Mouse (Mus musculus) B cell, adult 62 days (primary cell): ENCODE results near the gene Olfr247. TPM values are rescaled to one million over a fixed set of nuclear protein-coding genes. Genes with fewer than 3 reads are reported as not detected.

Experiments
- total RNA-seq: library from RNA; stranded (reverse); gene quantifications from 4 replicates; pipeline ENCODE4 v1.2.4, GENCODE M21; 2023

Gene Olfr247
- total RNA-seq = not detected in 4 replicates

DNA sequence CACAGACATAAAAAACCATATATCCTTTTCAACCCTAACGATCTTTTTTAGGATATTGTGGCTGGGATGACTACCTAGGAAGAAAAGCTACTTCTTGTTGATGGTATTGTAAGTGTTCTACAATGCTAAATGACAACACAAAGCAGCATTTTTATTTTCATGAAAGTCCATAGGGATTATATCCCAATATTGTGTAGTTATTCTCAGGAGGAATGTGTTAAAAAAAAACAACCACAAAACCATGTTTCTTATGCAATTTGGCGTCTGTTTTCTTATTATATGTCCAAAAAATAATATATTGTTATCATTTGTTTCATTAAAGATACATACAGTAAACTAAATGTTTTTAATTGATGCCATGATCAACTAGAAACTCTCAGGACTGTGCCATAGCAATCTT lies at the start of gene Olfr247:
Gene Olfr247, minus strand, starts transcription at position 101 of the 400 bp plus-strand sequence.

DNA sequence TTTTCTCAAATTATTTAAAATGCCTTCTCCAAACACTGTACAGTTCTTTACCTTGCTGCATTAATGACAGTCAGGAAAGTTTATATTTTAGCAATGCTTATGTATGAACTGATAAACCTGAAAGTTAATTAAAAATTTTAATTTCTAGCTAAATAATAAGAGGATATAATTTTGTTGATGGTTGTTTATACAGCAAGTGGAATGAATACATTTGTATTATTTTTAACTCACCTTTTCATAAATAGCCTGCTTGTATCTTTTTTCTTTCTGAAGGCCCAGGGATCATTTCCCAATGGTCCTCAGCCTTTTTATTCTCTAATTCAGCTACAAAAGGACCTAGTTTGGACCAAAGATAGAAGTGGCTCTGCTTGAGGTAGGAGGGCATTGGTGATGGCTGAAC lies 36.4 kb upstream of the Olfr247 start, which contains the start of gene Olfr820:
Gene Olfr820, plus strand, starts transcription at position 301 of the 400 bp plus-strand sequence.

DNA sequence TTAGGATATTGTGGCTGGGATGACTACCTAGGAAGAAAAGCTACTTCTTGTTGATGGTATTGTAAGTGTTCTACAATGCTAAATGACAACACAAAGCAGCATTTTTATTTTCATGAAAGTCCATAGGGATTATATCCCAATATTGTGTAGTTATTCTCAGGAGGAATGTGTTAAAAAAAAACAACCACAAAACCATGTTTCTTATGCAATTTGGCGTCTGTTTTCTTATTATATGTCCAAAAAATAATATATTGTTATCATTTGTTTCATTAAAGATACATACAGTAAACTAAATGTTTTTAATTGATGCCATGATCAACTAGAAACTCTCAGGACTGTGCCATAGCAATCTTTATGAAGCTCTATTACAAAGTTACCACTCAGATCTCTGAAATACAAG lies 9.0 kb upstream of the Olfr247 start, which contains the start of gene Gm10310:
Gene Gm10310, minus strand, starts transcription at position 101 of the 400 bp plus-strand sequence.

DNA sequence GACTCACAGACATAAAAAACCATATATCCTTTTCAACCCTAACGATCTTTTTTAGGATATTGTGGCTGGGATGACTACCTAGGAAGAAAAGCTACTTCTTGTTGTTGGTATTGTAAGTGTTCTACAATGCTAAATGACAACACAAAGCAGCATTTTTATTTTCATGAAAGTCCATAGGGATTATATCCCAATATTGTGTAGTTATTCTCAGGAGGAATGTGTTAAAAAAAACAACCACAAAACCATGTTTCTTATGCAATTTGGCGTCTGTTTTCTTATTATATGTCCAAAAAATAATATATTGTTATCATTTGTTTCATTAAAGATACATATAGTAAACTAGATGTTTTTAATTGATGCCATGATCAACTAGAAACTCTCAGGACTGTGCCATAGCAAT lies 8.8 kb downstream of the Olfr247 start, which contains the start of gene Olfr819:
Gene Olfr819, minus strand, starts transcription at position 101 of the 400 bp plus-strand sequence.

DNA sequence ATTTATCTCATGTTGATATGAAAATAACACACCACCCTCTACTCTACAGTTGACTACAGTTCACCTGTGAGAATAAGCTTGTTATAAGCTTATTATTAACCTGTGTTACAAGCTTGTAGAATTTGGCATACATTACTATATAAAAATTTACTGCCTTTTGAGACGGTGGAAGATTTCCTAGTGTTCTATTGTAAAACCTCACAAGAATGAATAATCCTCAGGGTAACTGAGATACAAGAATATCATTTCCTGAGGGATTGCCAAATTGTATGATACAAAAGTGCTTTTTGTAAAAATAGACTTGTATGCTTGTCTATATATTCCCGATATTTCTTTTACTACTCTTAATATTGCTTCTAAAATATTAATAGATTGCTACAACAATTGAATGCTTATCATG lies 26.9 kb downstream of the Olfr247 start, which contains the start of gene Olfr818:
Gene Olfr818, minus strand, starts transcription at position 101 of the 400 bp plus-strand sequence.

Other genes starting within 250 kb of the Olfr247 start
- gene Olfr805, start 246.8 kb downstream of the Olfr247 start, total RNA-seq = not detected in 4 replicates
- gene Olfr806, start 234.2 kb downstream of the Olfr247 start, total RNA-seq = not detected in 4 replicates
- not detected in 4 replicates for gene Olfr807, start 218.3 kb downstream of the Olfr247 start, total RNA-seq
- gene Olfr808, start 210.7 kb downstream of the Olfr247 start, total RNA-seq = not detected in 4 replicates
- not detected in 4 replicates for gene Olfr809, start 201.5 kb downstream of the Olfr247 start, total RNA-seq
- not detected in 4 replicates for gene Olfr810, start 181.2 kb downstream of the Olfr247 start, total RNA-seq
- not detected in 4 replicates for gene Olfr811, start 171.7 kb downstream of the Olfr247 start, total RNA-seq
- not detected in 4 replicates for gene Olfr812, start 130.0 kb downstream of the Olfr247 start, total RNA-seq
- gene Olfr813, start 120.8 kb downstream of the Olfr247 start, total RNA-seq = not detected in 4 replicates
- gene Olfr814, start 96.3 kb downstream of the Olfr247 start, total RNA-seq = not detected in 4 replicates
- not detected in 4 replicates for gene Olfr815, start 70.3 kb downstream of the Olfr247 start, total RNA-seq
- not detected in 4 replicates for gene Olfr816, start 60.5 kb downstream of the Olfr247 start, total RNA-seq
- not detected in 4 replicates for gene Olfr818, start 27.0 kb downstream of the Olfr247 start, total RNA-seq
- gene Olfr819, start 8.9 kb downstream of the Olfr247 start, total RNA-seq = not detected in 4 replicates
- not detected in 4 replicates for gene Gm10310, start 8.9 kb upstream of the Olfr247 start, total RNA-seq
- gene Olfr820, start 36.5 kb upstream of the Olfr247 start, total RNA-seq = not detected in 4 replicates
- not detected in 4 replicates for gene Olfr821, start 54.2 kb upstream of the Olfr247 start, total RNA-seq
- not detected in 4 replicates for gene Olfr822, start 95.1 kb upstream of the Olfr247 start, total RNA-seq
- gene Olfr823, start 139.2 kb upstream of the Olfr247 start, total RNA-seq = not detected in 4 replicates
- not detected in 4 replicates for gene Olfr824, start 153.9 kb upstream of the Olfr247 start, total RNA-seq
- not detected in 4 replicates for gene Olfr825, start 190.6 kb upstream of the Olfr247 start, total RNA-seq
- gene Olfr826, start 208.0 kb upstream of the Olfr247 start, total RNA-seq = not detected in 4 replicates
- gene Olfr827, start 238.3 kb upstream of the Olfr247 start, total RNA-seq = not detected in 4 replicates